Comparison of ENCODE assay signal across 8 mouse cellular contexts in genomic region chrX:134297195-134297594, GRCm38 (mm10). TPM values are rescaled to one million over a fixed set of nuclear protein-coding genes. Genes with fewer than 3 reads are reported as not detected.
A peak's percentile ranks its signal among the peaks of the same experiment; 100 is the strongest.
DNase-seq lines count a peak whose midpoint lies in the region; ATAC-seq and TF ChIP-seq lines count a peak whose summit lies in the region.

No protein-coding gene starts in this region.

- no peaks in the 10 kb centered on the region for H3K36me3 ChIP-seq in E14TG2a.4 (ENCODE audit: insufficient read depth, low read length)
- no peaks in the 10 kb centered on the region for H3K36me3 ChIP-seq in embryonic facial prominence, embryonic 12.5 days
- H3K36me3 ChIP-seq in limb, embryonic 12.5 days = no peaks in the 10 kb centered on the region

- ATAC-seq in embryonic facial prominence, embryonic 12.5 days (ENCODE audit: insufficient number of reproducible peaks, insufficient read depth, low FRiP score, low TSS enrichment) = no peak
- ATAC-seq in limb, embryonic 12.5 days (ENCODE audit: insufficient number of reproducible peaks, insufficient read depth, low FRiP score, low TSS enrichment, low read depth) = no peak

- H3K27me3 ChIP-seq in E14TG2a.4 (ENCODE audit: insufficient read depth, low read length) = peaks cover 34% of the 10 kb centered on the region
- H3K27me3 ChIP-seq in embryonic facial prominence, embryonic 12.5 days = peaks cover 5% of the 10 kb centered on the region
- H3K27me3 ChIP-seq in limb, embryonic 12.5 days = peaks cover 37% of the 10 kb centered on the region

- H3K9me3 ChIP-seq in E14TG2a.4 (ENCODE audit: low read length) = no peaks in the 10 kb centered on the region
- H3K9me3 ChIP-seq in embryonic facial prominence, embryonic 12.5 days = no peaks in the 10 kb centered on the region
- no peaks in the 10 kb centered on the region for H3K9me3 ChIP-seq in limb, embryonic 12.5 days

- peak overlapping the region; percentile 55 for H3K4me2 ChIP-seq in embryonic facial prominence, embryonic 12.5 days (replicated peaks)
- H3K4me2 ChIP-seq in limb, embryonic 12.5 days = peak overlapping the region; percentile 59

- TF ChIP-seq CTCF in gastrocnemius, adult 2 months (IDR thresholded peaks at IDR 0.05) = no peak
- no peak for TF ChIP-seq CTCF in E14TG2a.4 (conservative IDR thresholded peaks at IDR 0.05; ENCODE audit: low read length)

- 28% methylated on average over 4 of the region's 4 CpGs for WGBS in embryonic facial prominence, embryonic 12.5 days
- WGBS in limb, embryonic 12.5 days = 33% methylated on average over 4 of the region's 4 CpGs

- H3K27ac ChIP-seq in gastrocnemius, adult 2 months = no peak overlapping the region
- H3K27ac ChIP-seq in embryonic facial prominence, embryonic 12.5 days = no peak overlapping the region
- no peak overlapping the region for H3K27ac ChIP-seq in limb, embryonic 12.5 days

- H3K4me1 ChIP-seq in E14TG2a.4 (replicated peaks; ENCODE audit: low read depth, low read length) = peaks cover 21% of the 10 kb centered on the region
- no peaks in the 10 kb centered on the region for H3K4me1 ChIP-seq in embryonic facial prominence, embryonic 12.5 days
- H3K4me1 ChIP-seq in limb, embryonic 12.5 days (replicated peaks) = no peaks in the 10 kb centered on the region

- intact Hi-C loops in gastrocnemius, adult 2 months (cut with DNase I) = loop anchor here (10.0 kb wide), 1 partner anchor 48 kb away; no protein-coding TSS in a partner anchor

- no peak for DNase-seq in gastrocnemius, adult 2 months
- no peak for DNase-seq in gastrocnemius, postnatal 4 days (ENCODE audit: low spot score in 2 of 2)
- DNase-seq in urinary bladder, adult 2 months (ENCODE audit: low spot score) = no peak
- DNase-seq in thymus, postnatal 36 days = no peak
- no peak for DNase-seq in spleen, adult 18-20 months

- peak overlapping the region; percentile 60; the same call in 1 of the 2 replicates for H3K4me3 ChIP-seq in gastrocnemius, adult 2 months
- peak overlapping the region; percentile 39; the same call in 1 of the 2 replicates for H3K4me3 ChIP-seq in E14TG2a.4 (replicated peaks; ENCODE audit: low read length)
- H3K4me3 ChIP-seq in embryonic facial prominence, embryonic 12.5 days = peak overlapping the region; percentile 47
- peak overlapping the region; percentile 47; the same call in 1 of the 2 replicates for H3K4me3 ChIP-seq in limb, embryonic 12.5 days (replicated peaks)

- no peak overlapping the region for H3K9ac ChIP-seq in embryonic facial prominence, embryonic 12.5 days
- H3K9ac ChIP-seq in limb, embryonic 12.5 days (replicated peaks) = no peak overlapping the region

RNA-seq across cellular contexts. Expression of gene Tmem35a, which starts 2.2 kb away (rescaled TPM):
- under 1 TPM; 0.11 to 0.15 TPM for total RNA-seq in gastrocnemius, adult 2 months (2021)
- total RNA-seq in gastrocnemius, postnatal 4 days (2021) = 1 to 10 TPM; 2.0 to 2.5 TPM
- 16.2 and 17.7 TPM in 2 replicates for polyA plus RNA-seq in embryonic facial prominence, embryonic 12.5 days (2016; fragmentation: Nextera tagmentation; extraction: Ambion mirVana)
- polyA plus RNA-seq in limb, embryonic 12.5 days (2016; fragmentation: Nextera tagmentation; extraction: Ambion mirVana) = 10.6 and 10.8 TPM in 2 replicates
- polyA plus RNA-seq in urinary bladder, adult 2 months (2012; rRNA removed) = 0.61 and 0.83 TPM in 2 replicates

RNA-seq across cellular contexts. Expression of gene Cenpi, which starts 10.7 kb away (rescaled TPM):
- total RNA-seq in gastrocnemius, adult 2 months (2021) = under 1 TPM in 1 of 2 experiments, not detected in 1; 0.08 TPM
- total RNA-seq in gastrocnemius, postnatal 4 days (2021) = 1 to 10 TPM; 5.9 to 7.6 TPM
- 24.8 and 26.5 TPM in 2 replicates for polyA plus RNA-seq in embryonic facial prominence, embryonic 12.5 days (2016; fragmentation: Nextera tagmentation; extraction: Ambion mirVana)
- polyA plus RNA-seq in limb, embryonic 12.5 days (2016; fragmentation: Nextera tagmentation; extraction: Ambion mirVana) = 29.7 and 33.5 TPM in 2 replicates
- polyA plus RNA-seq in urinary bladder, adult 2 months (2012; rRNA removed) = 0.87 and 0.93 TPM in 2 replicates

RNA-seq across cellular contexts. Expression of gene Trmt2b, which starts 20.4 kb away (rescaled TPM):
- total RNA-seq in gastrocnemius, adult 2 months (2021) = 10 to 100 TPM in 1 of 2 experiments, 1 to 10 TPM in 1; 9.0 to 12.7 TPM
- total RNA-seq in gastrocnemius, postnatal 4 days (2021) = 10 to 100 TPM; 10.4 to 14.3 TPM
- 10.3 and 11.5 TPM in 2 replicates for polyA plus RNA-seq in embryonic facial prominence, embryonic 12.5 days (2016; fragmentation: Nextera tagmentation; extraction: Ambion mirVana)
- 10.5 and 11.2 TPM in 2 replicates for polyA plus RNA-seq in limb, embryonic 12.5 days (2016; fragmentation: Nextera tagmentation; extraction: Ambion mirVana)
- polyA plus RNA-seq in urinary bladder, adult 2 months (2012; rRNA removed) = 23.1 and 24.3 TPM in 2 replicates

Comparison
In these comparisons a context has a peak if more than half of its experiments do, and no peak if none do; other contexts are left out.
1. RNA of gene Cenpi, which starts 10.7 kb away (polyA plus RNA-seq): 29.7 to 33.5 TPM in limb, embryonic 12.5 days and 24.8 to 26.5 TPM in embryonic facial prominence, embryonic 12.5 days; 0.87 to 0.93 TPM in urinary bladder, adult 2 months; every median in the first group is over 10 times any median in the second.
2. Peak in every context shown above with its lines, with median percentiles within 50 percentile points of each other: H3K4me3 ChIP-seq.